Mouse (Mus musculus) inflammation-experienced regulatory T-cells (primary cell): ENCODE data around the gene Serac1. TPM values are rescaled to one million over a fixed set of nuclear protein-coding genes. Genes with fewer than 3 reads are reported as not detected.

Experiments used
- polyA plus RNA-seq, 2 experiments: library from polyadenylated mRNA; unstranded; fragments of 100-300 nt; shearing (Covaris generic); gene quantifications; one replicate each; pipeline ENCODE4 v1.2.1; 2017

Gene Serac1
- polyA plus RNA-seq, result 1 to 10 TPM; 1.7 to 2.6 TPM

DNA sequence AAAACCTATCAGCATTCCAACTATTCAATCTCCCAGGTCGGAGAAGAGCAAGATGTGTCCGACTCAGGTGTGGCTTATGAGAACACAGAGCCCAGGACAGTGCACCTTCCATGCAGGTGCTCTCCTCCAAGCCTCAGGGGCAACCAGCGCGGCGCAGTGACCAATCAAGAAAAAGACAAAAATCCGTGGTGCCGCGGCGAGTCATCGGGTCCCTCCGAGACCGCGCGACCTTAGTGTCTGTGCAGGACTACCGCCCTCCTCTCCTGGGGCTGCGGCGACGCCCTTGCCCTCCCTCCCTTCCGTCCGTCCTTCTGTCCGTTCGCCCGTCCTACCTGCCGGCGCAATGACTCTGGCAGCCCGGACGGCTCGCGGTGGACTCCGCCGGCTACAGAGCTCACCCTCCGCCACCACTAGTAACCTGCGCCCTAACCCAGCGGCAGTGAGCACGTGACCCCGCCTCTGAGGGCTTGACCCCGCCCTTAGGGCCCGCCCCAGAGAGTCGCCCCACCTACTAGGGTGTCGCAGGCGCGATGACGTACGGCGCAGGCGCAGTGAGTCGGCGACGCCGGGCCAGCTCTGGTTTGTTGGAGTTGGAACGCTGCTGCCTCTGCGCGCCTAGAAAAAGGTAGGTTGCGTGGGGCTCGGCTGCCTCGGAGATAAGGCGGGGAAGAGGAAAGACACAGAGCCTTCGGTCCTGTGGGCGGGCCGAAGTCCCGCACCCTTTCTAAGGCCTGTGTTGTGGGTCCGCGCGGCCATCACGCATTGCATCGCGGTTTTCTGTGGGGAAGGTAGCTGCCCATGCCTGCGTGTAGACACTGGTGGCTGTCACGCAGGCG, at the start of gene Serac1, which contains the start of gene Gtf2h5:
TSS of gene Serac1 (minus strand) at position 455 of the 836 bp plus-strand sequence.
TSS of gene Gtf2h5 (plus strand) at position 500 of the 836 bp plus-strand sequence.

DNA sequence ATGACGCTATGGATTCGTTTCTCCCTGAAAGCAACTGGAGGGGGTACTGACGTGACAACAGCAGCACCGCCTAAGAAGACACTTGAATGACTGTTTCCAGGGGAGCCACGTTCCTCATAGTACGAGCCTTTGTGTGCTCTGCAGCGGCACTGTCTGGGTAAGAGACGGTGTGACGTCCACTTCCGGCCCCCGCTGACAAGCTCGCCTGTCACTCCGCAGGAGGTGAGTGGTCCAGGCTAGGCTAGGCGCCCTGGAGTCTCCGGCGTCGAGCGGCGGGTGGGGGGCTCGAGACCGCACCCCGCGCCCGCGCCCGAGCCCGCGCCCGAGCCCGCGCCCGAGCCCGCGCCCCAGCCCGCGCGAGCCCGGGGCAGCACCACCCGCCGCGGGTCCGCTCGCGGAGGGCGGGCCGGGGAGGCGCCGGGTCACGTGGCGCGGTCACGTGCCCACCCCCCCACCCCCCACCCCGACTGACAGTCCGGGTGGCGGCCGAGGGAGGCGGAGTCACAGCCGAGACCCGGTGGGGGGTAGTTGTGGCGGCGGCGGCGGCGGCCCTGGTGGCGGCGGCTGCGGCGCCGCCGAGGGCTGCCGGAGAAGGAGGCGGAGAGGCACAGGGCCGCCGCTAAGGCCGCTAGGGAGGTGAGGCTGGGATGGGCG, 26.9 kb upstream of the Serac1 start, which contains the start of gene Tulp4:
TSS of gene Tulp4 (plus strand) at position 77 of the 654 bp plus-strand sequence.

Other genes starting within 250 kb of the Serac1 start
- gene Snx9, start 238.4 kb downstream of the Serac1 start, polyA plus RNA-seq, result 10 to 100 TPM in 1 of 2 experiments, 1 to 10 TPM in 1; 3.4 to 23.6 TPM
- gene Synj2, start 138.5 kb downstream of the Serac1 start, polyA plus RNA-seq, result 10 to 100 TPM; 25.0 to 25.2 TPM
- 10 to 100 TPM; 75.0 to 78.7 TPM for gene Gtf2h5, start within 50 bp of the Serac1 start, polyA plus RNA-seq
- 10 to 100 TPM; 74.2 to 76.4 TPM for gene Tulp4, start 26.7 kb upstream of the Serac1 start, polyA plus RNA-seq
- 10 to 100 TPM; 12.6 to 14.4 TPM for gene Tmem181a, start 177.1 kb upstream of the Serac1 start, polyA plus RNA-seq
- 10 to 100 TPM in 1 of 2 experiments, 1 to 10 TPM in 1; 8.1 to 10.1 TPM for gene Dynlt1a, start 237.8 kb upstream of the Serac1 start, polyA plus RNA-seq